Mouse (Mus musculus) stomach, postnatal 0 days (tissue): ENCODE results near the gene Nucks1. TPM values are rescaled to one million over a fixed set of nuclear protein-coding genes. Genes with fewer than 3 reads are reported as not detected.

Experiments used
- ATAC-seq: fragments of 200-750 bp; cut with Nextera tagmentation; 2 replicates; pipeline ENCODE4 v1.8.0; 2017; ENCODE audit not compliant: low FRiP score, low TSS enrichment
- DNase-seq: peaks from one replicate; pipeline ENCODE4 v3.0.0-alpha.2; 2016; ENCODE audit warnings: low spot score
- H3K27ac ChIP-seq: fragments of 300-500 bp; sonication (generic); replicated peaks from 2 replicates; pipeline ENCODE4 v1.5.1; 2014; ENCODE audit warnings: mild to moderate bottlenecking, control low read depth
- H3K27me3 ChIP-seq: fragments of 300-500 bp; sonication (generic); 2 replicates; pipeline ENCODE4 v1.6.1; 2014; ENCODE audit warnings: low read length; ENCODE audit not compliant: control insufficient read depth, insufficient read depth
- H3K36me3 ChIP-seq: fragments of 300-500 bp; sonication (generic); 2 replicates; pipeline ENCODE4 v1.6.1; 2014; ENCODE audit warnings: low read length, mixed read lengths; ENCODE audit not compliant: control insufficient read depth, insufficient read depth
- H3K4me1 ChIP-seq: fragments of 300-500 bp; sonication (generic); replicated peaks from 2 replicates; pipeline ENCODE4 v1.6.1; 2014; ENCODE audit warnings: antibody characterized with exemption; ENCODE audit not compliant: control insufficient read depth, insufficient read depth
- H3K4me2 ChIP-seq: fragments of 300-500 bp; sonication (generic); replicated peaks from 2 replicates; pipeline ENCODE4 v1.6.1; 2014; ENCODE audit warnings: low read depth, mild to moderate bottlenecking, control low read depth, moderate library complexity
- H3K4me3 ChIP-seq: fragments of 300-500 bp; sonication (generic); 2 replicates; pipeline ENCODE4 v1.5.1; 2014; ENCODE audit warnings: low read depth, low read length, control low read depth
- H3K9ac ChIP-seq: fragments of 300-500 bp; sonication (generic); 2 replicates; pipeline ENCODE4 v1.6.1; 2014; ENCODE audit warnings: mild to moderate bottlenecking, low read length, control low read depth, mixed read lengths
- H3K9me3 ChIP-seq: fragments of 300-500 bp; sonication (generic); 2 replicates; pipeline ENCODE4 v1.6.1; 2016; ENCODE audit warnings: low read length; ENCODE audit not compliant: control insufficient read depth
- CTCF ChIP-seq: IDR thresholded peaks from 2 replicates; pipeline ENCODE4 v1.5.1; 2016; ENCODE audit warnings: antibody characterized with exemption, low read depth, mild to moderate bottlenecking, moderate library complexity
- EP300 ChIP-seq: optimal IDR thresholded peaks from 2 replicates; pipeline ENCODE3; 2016; ENCODE audit warnings: antibody characterized with exemption
- whole genome bisulfite sequencing: fragments of 180-500 bp; shearing (Covaris S2); extraction: QIAGEN DNeasy Blood & Tissue Kit; methylation state at CpG from one replicate; pipeline ENCODE4 v1.1.7; 2014; 5-methylcytosine and 5-hydroxymethylcytosine counted together
- polyA plus RNA-seq: library from polyadenylated mRNA; unstranded; fragments of >200 nt; fragmentation: Nextera tagmentation; extraction: Ambion mirVana; gene quantifications from 2 replicates; pipeline ENCODE4 v1.2.1, GENCODE M21; 2015

Gene Nucks1
- polyA plus RNA-seq, 1 experiment from 2014 or later, result 30.4 TPM

GRCm38 (mm10) chr1:131973991-131974390 is 63.7 kb downstream of the Nucks1 start:
- 41% methylated on average over 6 of the region's 6 CpGs for WGBS
- peaks cover 3% of the 10 kb centered on the region; the same call in 1 of the 2 replicates for H3K4me1 ChIP-seq
- no peaks in the 10 kb centered on the region for H3K36me3 ChIP-seq
- H3K27me3 ChIP-seq, result no peaks in the 10 kb centered on the region
- no peaks in the 10 kb centered on the region for H3K9me3 ChIP-seq
- no peak overlapping the region; the same call in 1 of the 2 replicates for H3K4me3 ChIP-seq
- no peak overlapping the region for H3K9ac ChIP-seq
- DNase-seq (peak; percentile 80), ATAC-seq (peak; percentile 89)
- peak overlapping the region; percentile 76 for H3K27ac ChIP-seq
- no peak for TF ChIP-seq CTCF
- TF ChIP-seq EP300, result no peak
- H3K4me2 ChIP-seq, result no peak overlapping the region

DNA sequence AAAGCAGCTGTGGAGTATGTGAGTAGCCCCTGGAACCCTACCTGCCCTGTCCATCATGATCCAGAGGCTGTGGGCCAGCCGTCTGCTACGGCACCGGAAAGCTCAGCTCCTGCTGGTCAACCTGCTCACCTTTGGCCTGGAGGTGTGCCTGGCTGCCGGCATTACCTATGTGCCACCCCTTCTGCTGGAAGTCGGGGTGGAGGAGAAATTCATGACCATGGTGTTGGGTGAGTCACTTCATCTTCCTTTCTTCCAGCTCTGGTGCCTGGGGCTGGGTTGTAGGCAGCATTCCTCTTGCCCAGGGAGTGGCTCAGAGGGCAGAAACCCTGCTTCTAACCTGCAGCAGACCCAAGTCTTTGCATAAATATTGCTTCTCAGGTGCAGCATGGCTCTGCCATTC is 66.6 kb downstream of the Nucks1 start:
- H3K4me3 ChIP-seq, result no peak overlapping the region
- peaks cover 3% of the 10 kb centered on the region; the same call in 1 of the 2 replicates for H3K4me1 ChIP-seq
- DNase-seq (peak; percentile 76), ATAC-seq (peak; percentile 71)
- H3K4me2 ChIP-seq, result no peak overlapping the region; the same call in 1 of the 2 replicates
- 71% methylated on average over 5 of the region's 5 CpGs for WGBS
- no peaks in the 10 kb centered on the region for H3K9me3 ChIP-seq
- H3K36me3 ChIP-seq, result no peaks in the 10 kb centered on the region
- no peak overlapping the region for H3K9ac ChIP-seq
- no peaks in the 10 kb centered on the region for H3K27me3 ChIP-seq
- TF ChIP-seq CTCF, result no peak
- no peak for TF ChIP-seq EP300
- H3K27ac ChIP-seq, result peak overlapping the region; percentile 79

DNA sequence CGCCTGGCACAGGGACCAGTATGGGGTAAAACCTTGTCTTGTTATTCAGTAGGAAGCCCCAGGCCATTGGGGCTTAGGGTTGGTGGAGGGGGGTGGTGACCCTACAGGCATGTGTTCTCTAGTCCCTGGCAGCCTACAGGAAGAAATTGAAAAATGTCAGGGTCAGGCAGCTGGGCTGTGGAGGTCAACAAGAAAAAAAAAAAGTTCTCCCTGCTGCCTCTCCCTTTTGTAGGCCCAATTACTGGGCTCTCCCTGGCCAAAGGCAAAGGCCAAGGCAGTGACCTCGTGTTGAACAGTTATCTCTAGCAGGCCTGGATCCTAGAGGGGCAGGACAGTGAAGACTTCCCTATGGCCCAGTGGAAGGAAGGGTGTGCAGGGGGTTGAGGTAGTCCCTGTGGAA is 70.1 kb downstream of the Nucks1 start:
- 52% methylated on average over 2 of the region's 2 CpGs for WGBS
- H3K9me3 ChIP-seq, result no peaks in the 10 kb centered on the region

GRCm38 (mm10) chr1:131981378-131982013 is 71.2 kb downstream of the Nucks1 start:
- no peak overlapping the region for H3K27ac ChIP-seq
- TF ChIP-seq EP300, result no peak
- peak; percentile 94 for TF ChIP-seq CTCF
- DNase-seq (peak; percentile 83), ATAC-seq (peak; percentile 51)
- H3K27me3 ChIP-seq, result no peaks in the 10 kb centered on the region
- no peak overlapping the region for H3K4me2 ChIP-seq
- no peaks in the 10 kb centered on the region for H3K9me3 ChIP-seq
- 50% methylated on average over 12 of the region's 12 CpGs for WGBS
- no peak overlapping the region for H3K9ac ChIP-seq
- H3K4me1 ChIP-seq, result no peaks in the 10 kb centered on the region
- no peak overlapping the region for H3K4me3 ChIP-seq
- no peaks in the 10 kb centered on the region for H3K36me3 ChIP-seq

More for the DNA sequence above, 70.1 kb downstream of the Nucks1 start:
- Histone ChIP-seq H3K4me2 (no peak overlapping the region), H3K27me3 (no peaks in the 10 kb centered on the region), H3K4me3 (no peak overlapping the region), H3K27ac (no peak overlapping the region), H3K9ac (no peak overlapping the region), H3K36me3 (no peaks in the 10 kb centered on the region), H3K4me1 (no peaks in the 10 kb centered on the region)
- ATAC-seq (no peak), DNase-seq (no peak)
- TF ChIP-seq CTCF (no peak), EP300 (no peak)

DNA sequence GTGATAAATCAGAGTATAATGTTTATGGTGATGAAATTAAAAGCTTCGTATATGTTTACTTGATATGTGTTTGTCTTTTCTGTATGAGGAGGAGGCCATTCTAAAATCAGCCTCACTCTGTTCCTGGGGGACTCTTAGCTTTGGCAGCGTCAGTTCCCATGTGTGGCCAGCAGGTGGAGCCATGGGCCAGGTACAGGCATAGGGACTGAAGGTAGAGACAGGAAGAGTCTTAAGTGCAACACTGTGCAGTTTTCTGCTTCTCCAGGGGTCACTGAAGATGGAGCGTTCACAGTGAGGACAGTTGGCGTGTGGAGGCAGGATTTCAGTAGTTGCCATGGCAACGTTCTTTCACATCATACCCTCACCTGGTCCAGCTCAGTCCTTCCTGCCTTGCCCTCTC is 72.6 kb downstream of the Nucks1 start:
- H3K4me2 ChIP-seq, result no peak overlapping the region
- DNase-seq (peak; percentile 85), ATAC-seq (peak; percentile 25)
- 7% methylated on average over 5 of the region's 5 CpGs for WGBS
- H3K9me3 ChIP-seq, result no peaks in the 10 kb centered on the region
- TF ChIP-seq CTCF (peak; percentile 98), EP300 (no peak)
- H3K27ac ChIP-seq, result no peak overlapping the region
- no peaks in the 10 kb centered on the region for H3K27me3 ChIP-seq
- no peaks in the 10 kb centered on the region for H3K36me3 ChIP-seq
- no peaks in the 10 kb centered on the region for H3K4me1 ChIP-seq
- H3K9ac ChIP-seq, result no peak overlapping the region
- no peak overlapping the region for H3K4me3 ChIP-seq

DNA sequence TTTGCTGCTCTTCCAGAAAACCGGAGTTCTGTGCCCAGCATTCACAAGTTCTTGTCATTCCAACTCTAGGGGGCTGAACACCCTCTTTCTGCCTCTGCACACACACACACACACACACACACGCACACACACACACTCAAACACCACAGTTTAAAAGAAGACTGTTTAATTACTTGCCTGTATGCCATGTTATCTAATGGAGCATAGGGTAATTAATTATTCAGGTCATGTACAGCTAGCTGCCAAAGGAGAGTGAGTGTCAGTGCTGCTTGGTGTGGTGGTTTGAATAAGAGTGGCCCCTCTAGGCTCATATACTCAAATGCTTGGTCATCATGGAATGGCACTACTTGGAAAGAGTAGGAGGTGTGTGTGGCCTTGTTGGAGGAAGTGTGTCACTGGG is 73.5 kb downstream of the Nucks1 start:
- ATAC-seq (no peak), DNase-seq (no peak)
- no peaks in the 10 kb centered on the region for H3K9me3 ChIP-seq
- no peaks in the 10 kb centered on the region for H3K27me3 ChIP-seq
- no peak overlapping the region for H3K4me2 ChIP-seq
- no peaks in the 10 kb centered on the region for H3K4me1 ChIP-seq
- no peak overlapping the region for H3K27ac ChIP-seq
- 71% methylated on average over 2 of the region's 2 CpGs for WGBS
- H3K4me3 ChIP-seq, result no peak overlapping the region
- no peak overlapping the region for H3K9ac ChIP-seq
- no peaks in the 10 kb centered on the region for H3K36me3 ChIP-seq
- no peak for TF ChIP-seq EP300
- no peak for TF ChIP-seq CTCF

Other genes with a start within 250 kb of the Nucks1 start
- gene Rab7b, start 221.8 kb upstream of the Nucks1 start, polyA plus RNA-seq, result 13.5 and 14.4 TPM in 2 replicates
- gene Slc26a9, start 166.5 kb upstream of the Nucks1 start, polyA plus RNA-seq, result 15.4 and 17.6 TPM in 2 replicates
- 1.1 and 1.4 TPM in 2 replicates for gene Pm20d1, start 113.2 kb upstream of the Nucks1 start, polyA plus RNA-seq
- gene Slc41a1, start 83.0 kb upstream of the Nucks1 start, polyA plus RNA-seq, result 7.0 and 7.1 TPM in 2 replicates
- gene Rab29, start 43.3 kb upstream of the Nucks1 start, polyA plus RNA-seq, result 21.4 and 21.6 TPM in 2 replicates
- 18.4 and 23.3 TPM in 2 replicates for gene Slc45a3, start 52.4 kb downstream of the Nucks1 start, polyA plus RNA-seq
- 13.8 and 14.3 TPM in 2 replicates for gene Elk4, start 97.1 kb downstream of the Nucks1 start, polyA plus RNA-seq
- gene Mfsd4a, start 157.5 kb downstream of the Nucks1 start, polyA plus RNA-seq, result 16.7 TPM in 2 replicates
- 9.7 and 14.5 TPM in 2 replicates for gene Cdk18, start 229.2 kb downstream of the Nucks1 start, polyA plus RNA-seq